Mouse (Mus musculus) cerebellum, adult 2 months (tissue): ENCODE results near the gene Kcnj10. TPM values are rescaled to one million over a fixed set of nuclear protein-coding genes. Genes with fewer than 3 reads are reported as not detected.

Experiments
- DNase-seq, 2 experiments: peaks; one replicate each; pipeline ENCODE4 v3.0.0; 2021
- H3K27ac ChIP-seq: fragments of 200-500 bp; 2 replicates; pipeline ENCODE4 v1.5.1; 2012; ENCODE audit warnings: low read length, control low read depth, inconsistent platforms; ENCODE audit not compliant: insufficient read depth
- H3K27me3 ChIP-seq: fragments of 200-500 bp; 2 replicates; pipeline ENCODE4 v1.6.1; 2012; ENCODE audit warnings: inconsistent platforms, mild to moderate bottlenecking, low read length, moderate library complexity; ENCODE audit not compliant: control insufficient read depth, insufficient read depth
- H3K4me1 ChIP-seq: fragments of 200-500 bp; 2 replicates; pipeline ENCODE4 v1.6.1; 2011; ENCODE audit warnings: low read length; ENCODE audit not compliant: control insufficient read depth, insufficient read depth
- H3K4me3 ChIP-seq: fragments of 200-500 bp; replicated peaks from 2 replicates; pipeline ENCODE3; 2011; ENCODE audit warnings: mild to moderate bottlenecking, low read depth, low read length, control low read depth; ENCODE audit not compliant: insufficient read depth
- CTCF ChIP-seq: fragments of 200-500 bp; IDR thresholded peaks from 2 replicates; pipeline ENCODE4 v1.5.1; 2011; ENCODE audit warnings: low read depth, mild to moderate bottlenecking, control low read depth, low read length, moderate library complexity, borderline replicate concordance; ENCODE audit not compliant: insufficient read depth
- POLR2A ChIP-seq: fragments of 200-500 bp; IDR thresholded peaks from 2 replicates; pipeline ENCODE4 v1.6.1; 2011; ENCODE audit warnings: low read length, control low read depth, borderline replicate concordance; ENCODE audit not compliant: insufficient read depth
- WGBS: fragments of 180-500 bp; shearing (Covaris S2); methylation state at CpG from one replicate; pipeline ENCODE4 v1.1.7; 2018; 5-methylcytosine and 5-hydroxymethylcytosine counted together
- polyA plus RNA-seq: library from polyadenylated mRNA; depleted of rRNA; stranded (reverse); fragments of >200 nt; gene quantifications from 2 replicates; pipeline ENCODE4 v1.2.3, GENCODE M21; 2012

Kcnj10 gene
- polyA plus RNA-seq, 1 experiment = 174 TPM

DNA sequence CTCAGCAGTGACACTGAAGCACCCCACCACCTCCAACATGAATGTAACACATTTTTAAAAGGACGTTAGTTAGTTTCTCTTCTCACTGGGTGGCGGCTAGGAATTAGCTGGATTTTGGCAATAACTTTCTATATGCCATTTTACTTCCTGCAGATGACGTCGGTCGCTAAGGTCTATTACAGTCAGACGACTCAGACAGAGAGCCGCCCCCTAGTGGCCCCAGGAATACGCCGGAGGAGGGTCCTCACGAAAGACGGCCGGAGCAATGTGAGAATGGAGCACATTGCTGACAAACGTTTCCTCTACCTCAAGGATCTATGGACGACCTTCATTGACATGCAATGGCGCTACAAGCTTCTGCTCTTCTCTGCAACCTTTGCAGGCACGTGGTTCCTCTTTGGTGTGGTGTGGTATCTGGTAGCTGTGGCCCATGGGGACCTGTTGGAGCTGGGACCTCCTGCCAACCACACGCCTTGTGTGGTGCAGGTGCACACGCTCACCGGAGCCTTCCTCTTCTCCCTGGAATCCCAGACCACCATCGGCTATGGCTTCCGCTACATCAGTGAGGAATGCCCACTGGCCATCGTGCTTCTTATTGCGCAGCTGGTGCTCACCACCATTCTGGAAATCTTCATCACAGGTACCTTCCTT, 27.9 kb downstream of the Kcnj10 start:
- Histone ChIP-seq H3K4me1 (no peaks in the 10 kb centered on the region), H3K27me3 (no peaks in the 10 kb centered on the region), H3K4me3 (no peak overlapping the region), H3K27ac (no peak overlapping the region)
- no peak for DNase-seq
- TF ChIP-seq POLR2A (no peak), CTCF (peak; percentile 24; the same call in 1 of the 2 replicates)
- 26% methylated on average over 23 of the region's 23 CpGs for WGBS

DNA sequence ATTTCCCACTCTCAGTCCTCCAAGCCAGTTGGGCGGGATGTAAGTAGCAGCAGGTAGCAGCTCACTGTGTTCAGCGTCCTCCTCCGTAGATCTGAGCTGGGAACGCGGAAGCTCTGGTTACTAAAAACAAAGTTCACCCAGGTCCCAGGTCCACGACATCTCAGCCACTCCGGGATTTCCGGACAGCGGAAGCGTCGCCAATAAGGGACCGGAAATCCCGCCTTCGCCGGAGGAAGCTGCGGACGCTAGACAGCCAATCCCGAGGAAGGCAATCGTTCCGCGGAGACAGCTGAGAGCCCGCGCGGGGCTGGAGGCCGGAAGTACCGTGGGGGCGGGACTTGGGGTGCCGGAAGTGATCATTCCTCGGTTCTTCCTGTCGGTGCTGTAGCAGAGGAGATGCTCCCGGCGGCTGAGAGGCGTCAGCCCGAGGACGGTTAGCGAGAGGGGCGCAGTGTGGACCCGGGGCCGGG, 35.2 kb downstream of the Kcnj10 start, which contains the start of gene Pigm:
TSS of gene Pigm (plus strand) at position 349 of the 470 bp plus-strand sequence.
- TF ChIP-seq CTCF = no peak
- TF ChIP-seq POLR2A = peak; percentile 67; the same call in 1 of the 2 replicates
- Histone ChIP-seq H3K27me3 (no peaks in the 10 kb centered on the region), H3K4me3 (peak within 1 kb of the TSS; percentile 98), H3K27ac (peak within 1 kb of the TSS; percentile 77; the same call in 1 of the 2 replicates), H3K4me1 (peaks cover 4% of the 10 kb centered on the region; the same call in 1 of the 2 replicates)
- WGBS = under 1% methylated on average over 39 of the region's 39 CpGs
- peak; percentile 98 to 99 for DNase-seq

DNA sequence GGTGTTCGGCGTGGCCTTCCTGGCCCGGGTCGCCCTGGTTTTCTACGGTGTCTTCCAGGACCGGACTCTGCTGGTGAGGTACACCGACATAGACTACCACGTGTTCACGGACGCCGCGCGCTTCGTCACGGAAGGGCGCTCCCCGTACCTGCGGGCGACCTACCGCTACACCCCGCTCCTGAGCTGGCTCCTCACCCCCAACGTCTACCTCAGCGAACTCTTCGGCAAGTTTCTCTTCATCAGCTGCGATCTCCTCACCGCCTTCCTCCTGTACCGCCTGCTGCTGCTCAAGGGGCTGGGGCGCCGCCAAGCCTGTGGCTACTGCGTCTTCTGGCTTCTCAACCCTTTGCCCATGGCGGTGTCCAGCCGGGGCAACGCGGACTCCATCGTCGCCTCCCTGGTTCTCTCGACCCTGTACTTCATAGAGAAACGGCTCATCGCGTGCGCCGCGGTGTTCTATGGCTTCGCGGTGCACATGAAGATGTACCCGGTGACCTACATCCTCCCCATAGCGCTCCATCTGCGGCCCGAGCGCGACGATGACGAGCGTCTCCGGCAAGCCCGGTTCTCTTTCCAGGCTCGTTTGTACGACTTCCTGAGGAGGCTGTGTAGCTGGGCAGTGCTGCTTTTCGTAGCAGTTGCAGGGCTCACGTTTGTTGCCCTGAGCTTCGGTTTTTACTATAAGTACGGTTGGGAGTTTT, 35.9 kb downstream of the Kcnj10 start:
- TF ChIP-seq POLR2A (no peak), CTCF (no peak)
- Histone ChIP-seq H3K4me3 (peak overlapping the region; percentile 63), H3K4me1 (peaks cover 4% of the 10 kb centered on the region; the same call in 1 of the 2 replicates), H3K27ac (peak overlapping the region; percentile 44; the same call in 1 of the 2 replicates), H3K27me3 (no peaks in the 10 kb centered on the region)
- DNase-seq = peak; percentile 49 to 51
- WGBS = 2% methylated on average over 62 of the region's 62 CpGs

DNA sequence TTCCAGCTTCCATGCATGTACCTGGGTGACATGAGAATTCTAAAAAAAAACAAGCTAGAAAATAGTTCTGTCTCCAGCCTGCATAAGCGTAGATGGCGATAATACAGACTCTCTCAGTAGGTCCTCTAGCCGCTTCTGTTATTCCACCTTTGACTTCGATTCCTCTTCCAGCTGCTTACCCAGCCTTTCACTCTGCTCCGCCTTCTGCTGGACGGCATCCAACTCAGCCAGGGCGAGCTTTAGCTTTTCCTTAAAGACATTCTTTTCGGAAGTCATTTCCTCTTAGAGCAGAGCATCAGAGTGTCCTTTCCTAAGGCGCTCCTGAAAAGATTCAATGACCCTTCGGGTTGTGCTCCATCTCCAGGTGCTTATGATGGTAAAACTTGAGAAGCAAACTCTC, 39.1 kb downstream of the Kcnj10 start:
- no peak overlapping the region for H3K4me3 ChIP-seq
- H3K27ac ChIP-seq = no peak overlapping the region
- H3K4me1 ChIP-seq = peaks cover 4% of the 10 kb centered on the region; the same call in 1 of the 2 replicates
- TF ChIP-seq POLR2A (no peak), CTCF (no peak)
- no peak for DNase-seq
- 47% methylated on average over 10 of the region's 10 CpGs for WGBS
- no peaks in the 10 kb centered on the region for H3K27me3 ChIP-seq

DNA sequence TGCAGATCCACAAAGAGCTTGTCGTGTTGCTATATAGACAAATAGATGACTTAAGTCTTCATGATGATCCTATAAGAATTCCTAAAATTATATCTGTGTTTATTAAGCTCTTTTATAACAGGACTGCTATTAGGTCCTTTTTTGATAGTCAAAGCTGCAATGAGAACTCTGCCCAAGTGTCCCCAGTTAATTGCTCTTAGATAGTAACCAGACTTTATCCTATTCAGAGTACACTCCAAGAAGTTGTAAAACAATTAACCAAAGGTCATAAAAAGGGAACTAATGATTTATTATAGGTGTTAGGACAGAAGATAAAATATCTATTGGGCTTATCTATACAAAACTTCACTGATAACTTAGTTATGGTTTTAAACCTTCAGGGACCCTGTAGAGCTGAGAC, 41.1 kb downstream of the Kcnj10 start:
- H3K4me3 ChIP-seq = no peak overlapping the region
- TF ChIP-seq CTCF (no peak), POLR2A (no peak)
- no peak overlapping the region for H3K27ac ChIP-seq
- WGBS = 98% methylated on average over 1 of the region's 1 CpGs
- DNase-seq = no peak
- peaks cover 4% of the 10 kb centered on the region; the same call in 1 of the 2 replicates for H3K4me1 ChIP-seq
- no peaks in the 10 kb centered on the region for H3K27me3 ChIP-seq

DNA sequence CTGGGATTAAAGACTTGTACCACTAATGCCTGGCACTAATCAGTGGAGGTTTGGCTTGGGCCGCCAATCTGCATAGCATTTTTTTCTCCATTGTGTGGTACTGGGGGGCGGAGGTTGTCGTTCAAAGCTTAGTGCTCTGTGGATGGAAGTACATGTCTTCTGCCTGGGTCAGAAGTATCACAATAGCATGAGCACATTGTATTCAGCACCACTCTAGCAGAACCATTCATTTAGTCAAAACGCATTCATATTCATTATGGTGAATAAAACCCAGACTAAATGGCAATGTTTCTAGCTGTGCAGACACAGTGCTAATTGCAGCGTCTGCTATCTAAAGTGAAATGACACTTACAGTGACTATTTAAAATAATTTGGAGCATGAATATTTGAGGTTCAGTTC, 46.2 kb downstream of the Kcnj10 start:
- 47% methylated on average over 5 of the region's 5 CpGs for WGBS
- no peak overlapping the region for H3K4me3 ChIP-seq
- H3K27me3 ChIP-seq = no peaks in the 10 kb centered on the region; the same call in 1 of the 2 replicates
- DNase-seq = no peak
- H3K27ac ChIP-seq = no peak overlapping the region
- 0 out of 2 replicates have a peak, but pooled peaks cover 3% of the 10 kb centered on the region for H3K4me1 ChIP-seq
- no peak for TF ChIP-seq CTCF
- TF ChIP-seq POLR2A = no peak

DNA sequence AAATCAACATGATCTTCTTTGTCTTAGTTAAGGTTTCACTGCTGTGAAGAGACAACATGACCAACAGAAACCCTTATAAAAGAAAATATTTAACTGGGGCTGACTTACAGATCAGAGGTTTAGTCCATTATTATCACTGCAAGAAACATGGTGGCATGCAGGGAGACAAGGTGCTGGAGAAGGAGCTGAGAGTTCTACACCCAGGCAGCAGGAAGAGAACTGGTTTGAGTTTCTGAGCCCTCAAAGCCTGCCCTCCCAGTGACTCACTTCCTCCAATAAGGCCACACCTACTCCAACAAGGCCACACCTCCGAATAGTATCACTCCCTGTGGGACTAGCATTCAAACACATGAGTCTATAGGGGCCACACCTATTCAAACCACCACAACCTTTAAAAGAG, 49.8 kb downstream of the Kcnj10 start:
- TF ChIP-seq POLR2A (no peak), CTCF (no peak)
- H3K4me1 ChIP-seq = 0 out of 2 replicates have a peak, but pooled peaks cover 3% of the 10 kb centered on the region
- no peak overlapping the region for H3K27ac ChIP-seq
- 82% methylated on average over 1 of the region's 1 CpGs for WGBS
- H3K27me3 ChIP-seq = no peaks in the 10 kb centered on the region; the same call in 1 of the 2 replicates
- no peak for DNase-seq
- H3K4me3 ChIP-seq = no peak overlapping the region
